Mouse (Mus musculus): ENCODE measurements at regions not wholly inside any gene's neighbourhood (a gene's known extent, or its start where the extent isn't known, plus 50 kb on each side); places are given as distances from the start of the nearest gene placed in this dataset.

GRCm38 (mm10) chr17:87504960-87505681 is 58.4 kb upstream of the Calm2 start:
- TF ChIP-seq POLR2A (IDR thresholded peaks at IDR 0.05; ENCODE audit: borderline replicate concordance, extremely low read depth, insufficient read depth, insufficient read length, poor library complexity, severe bottlenecking) = no peak
- no peak for TF ChIP-seq CTCF (IDR thresholded peaks at IDR 0.05; ENCODE audit: borderline replicate concordance, extremely low read depth, insufficient read depth, insufficient read length)
